Comparison of ENCODE assay signal across 17 mouse cellular contexts in the genomic region with DNA sequence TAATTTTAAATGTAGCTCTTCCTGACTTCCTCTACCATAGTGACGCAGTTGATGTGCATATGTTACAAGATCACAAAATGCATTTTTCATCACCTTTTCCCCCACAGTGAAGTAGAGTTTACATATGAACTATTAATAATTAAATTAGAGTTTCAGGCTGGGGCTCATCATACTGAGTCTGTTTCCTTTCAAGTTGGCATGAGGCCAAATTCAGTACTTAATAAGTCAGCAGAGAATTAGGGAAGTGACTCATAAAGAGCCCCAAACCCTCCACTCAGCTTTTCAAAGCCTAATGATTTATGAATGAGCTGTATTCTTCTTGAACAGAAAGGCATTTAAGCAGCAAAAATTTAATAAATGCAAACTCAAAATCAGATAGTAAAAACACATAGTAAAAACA.
DNase-seq lines count a peak whose midpoint lies in the region; ATAC-seq and TF ChIP-seq lines count a peak whose summit lies in the region.
"Had no signal": no experiment of that assay in that cellular context is flagged by ENCODE, and none has a peak within 500 bp of the region (broad histone marks: within the 10 kb centered on the region; RNA-seq: fewer than 3 reads in every experiment).

No protein-coding gene starts in this region.

- TF ChIP-seq CTCF in midbrain, postnatal 0 days (IDR thresholded peaks at IDR 0.05), result no peak

- 0 out of 2 replicates have a peak, but pooled peaks cover 4% of the 10 kb centered on the region for H3K9me3 ChIP-seq in hindbrain, embryonic 14.5 days (ENCODE audit: control insufficient read depth, low read length)
- H3K9me3 ChIP-seq in hindbrain, embryonic 12.5 days (replicated peaks), result no peaks in the 10 kb centered on the region
- no peaks in the 10 kb centered on the region for H3K9me3 ChIP-seq in midbrain, embryonic 13.5 days
- no peaks in the 10 kb centered on the region for H3K9me3 ChIP-seq in midbrain, embryonic 11.5 days (ENCODE audit: control insufficient read depth, low read length)
- H3K9me3 ChIP-seq in midbrain, postnatal 0 days (ENCODE audit: low read length), result no peaks in the 10 kb centered on the region
- H3K9me3 ChIP-seq: embryonic facial prominence, embryonic 13.5 days; heart, embryonic 13.5 days; liver, embryonic 12.5 days had no signal

- DNase-seq in hindbrain, embryonic 14.5 days (ENCODE audit: low spot score), result peak; percentile 38
- no peak for DNase-seq in midbrain, embryonic 11.5 days (ENCODE audit: low spot score, missing footprints)
- peak; percentile 3 for DNase-seq in brain, adult 2 months (ENCODE audit: low read depth, low spot score)
- DNase-seq in midbrain, postnatal 0 days (ENCODE audit: low spot score), result peak; percentile 54
- no peak for DNase-seq in spleen, adult 12 weeks (ENCODE audit: low spot score)
- DNase-seq: cerebellum, postnatal 25 days; gastrocnemius, postnatal 25 days; kidney, adult 11 months; lung, postnatal 14 days; right cerebral cortex, postnatal 25 days had no signal

- no peak overlapping the region for H3K4me3 ChIP-seq in hindbrain, embryonic 14.5 days (replicated peaks; ENCODE audit: low read length)
- H3K4me3 ChIP-seq in hindbrain, embryonic 12.5 days, result no peak overlapping the region
- H3K4me3 ChIP-seq in midbrain, embryonic 13.5 days (replicated peaks), result no peak overlapping the region
- H3K4me3 ChIP-seq in midbrain, embryonic 11.5 days (ENCODE audit: low read depth, low read length), result no peak overlapping the region
- no peak overlapping the region for H3K4me3 ChIP-seq in midbrain, postnatal 0 days (ENCODE audit: low read depth, low read length)
- H3K4me3 ChIP-seq: embryonic facial prominence, embryonic 13.5 days; heart, embryonic 13.5 days; liver, embryonic 12.5 days had no signal

- H3K36me3 ChIP-seq in hindbrain, embryonic 14.5 days (replicated peaks; ENCODE audit: control insufficient read depth, insufficient read depth), result no peaks in the 10 kb centered on the region
- H3K36me3 ChIP-seq in hindbrain, embryonic 12.5 days, result no peaks in the 10 kb centered on the region
- no peaks in the 10 kb centered on the region for H3K36me3 ChIP-seq in midbrain, embryonic 13.5 days
- no peaks in the 10 kb centered on the region for H3K36me3 ChIP-seq in midbrain, embryonic 11.5 days (ENCODE audit: control insufficient read depth, insufficient read depth, low read length)
- H3K36me3 ChIP-seq in midbrain, postnatal 0 days (ENCODE audit: insufficient read depth, low read length), result no peaks in the 10 kb centered on the region
- H3K36me3 ChIP-seq: embryonic facial prominence, embryonic 13.5 days; heart, embryonic 13.5 days; liver, embryonic 12.5 days had no signal

- peak; percentile 66 for ATAC-seq in hindbrain, embryonic 14.5 days (ENCODE audit: low FRiP score)
- no peak for ATAC-seq in hindbrain, embryonic 12.5 days (ENCODE audit: low FRiP score)
- peak; percentile 86 for ATAC-seq in midbrain, embryonic 13.5 days
- ATAC-seq in midbrain, embryonic 11.5 days (ENCODE audit: low FRiP score), result no peak
- 0 out of 2 replicates have a peak, but pooled peaks have one; percentile 49 for ATAC-seq in midbrain, postnatal 0 days (ENCODE audit: low FRiP score)
- no peak for ATAC-seq in cerebellum, adult (ENCODE audit: insufficient number of reproducible peaks, low FRiP score, low TSS enrichment)
- ATAC-seq: liver, embryonic 12.5 days had no signal

- no peaks in the 10 kb centered on the region for H3K27me3 ChIP-seq in hindbrain, embryonic 14.5 days (ENCODE audit: control insufficient read depth, insufficient read depth, low read length)
- H3K27me3 ChIP-seq in hindbrain, embryonic 12.5 days, result no peaks in the 10 kb centered on the region
- H3K27me3 ChIP-seq in midbrain, embryonic 13.5 days, result no peaks in the 10 kb centered on the region
- H3K27me3 ChIP-seq in midbrain, embryonic 11.5 days (ENCODE audit: control insufficient read depth, insufficient read depth, low read length), result no peaks in the 10 kb centered on the region
- H3K27me3 ChIP-seq in midbrain, postnatal 0 days (ENCODE audit: insufficient read depth, low read length), result no peaks in the 10 kb centered on the region
- H3K27me3 ChIP-seq: CH12.LX; embryonic facial prominence, embryonic 13.5 days; heart, embryonic 13.5 days; liver, embryonic 12.5 days had no signal

- H3K27ac ChIP-seq in hindbrain, embryonic 14.5 days, result no peak overlapping the region
- H3K27ac ChIP-seq in hindbrain, embryonic 12.5 days, result no peak overlapping the region
- no peak overlapping the region for H3K27ac ChIP-seq in midbrain, embryonic 13.5 days
- H3K27ac ChIP-seq in midbrain, embryonic 11.5 days (ENCODE audit: low read depth, low read length), result no peak overlapping the region
- H3K27ac ChIP-seq in midbrain, postnatal 0 days (ENCODE audit: low read depth, low read length), result no peak overlapping the region
- H3K27ac ChIP-seq: embryonic facial prominence, embryonic 13.5 days; heart, embryonic 13.5 days; liver, embryonic 12.5 days had no signal

- no peak overlapping the region for H3K9ac ChIP-seq in hindbrain, embryonic 14.5 days
- H3K9ac ChIP-seq in hindbrain, embryonic 12.5 days, result no peak overlapping the region
- H3K9ac ChIP-seq in midbrain, embryonic 13.5 days (replicated peaks), result no peak overlapping the region
- H3K9ac ChIP-seq in midbrain, embryonic 11.5 days (ENCODE audit: low read length), result no peak overlapping the region
- no peak overlapping the region for H3K9ac ChIP-seq in midbrain, postnatal 0 days (replicated peaks; ENCODE audit: low read length, poor library complexity, severe bottlenecking)
- H3K9ac ChIP-seq: embryonic facial prominence, embryonic 13.5 days; heart, embryonic 13.5 days; liver, embryonic 12.5 days had no signal

- H3K4me1 ChIP-seq in hindbrain, embryonic 14.5 days (replicated peaks; ENCODE audit: control insufficient read depth, insufficient read depth, low read length), result no peaks in the 10 kb centered on the region
- H3K4me1 ChIP-seq in hindbrain, embryonic 12.5 days, result no peaks in the 10 kb centered on the region
- H3K4me1 ChIP-seq in midbrain, embryonic 13.5 days (replicated peaks), result 0 out of 2 replicates have a peak, but pooled peaks cover 2% of the 10 kb centered on the region
- no peaks in the 10 kb centered on the region for H3K4me1 ChIP-seq in midbrain, embryonic 11.5 days (ENCODE audit: control insufficient read depth, insufficient read depth, low read length)
- H3K4me1 ChIP-seq in midbrain, postnatal 0 days (ENCODE audit: insufficient read depth, low read length), result no peaks in the 10 kb centered on the region
- H3K4me1 ChIP-seq: embryonic facial prominence, embryonic 13.5 days; heart, embryonic 13.5 days; liver, embryonic 12.5 days had no signal

- H3K4me2 ChIP-seq in hindbrain, embryonic 14.5 days (replicated peaks), result no peak overlapping the region
- H3K4me2 ChIP-seq in hindbrain, embryonic 12.5 days (replicated peaks), result no peak overlapping the region
- H3K4me2 ChIP-seq in midbrain, embryonic 13.5 days (replicated peaks), result no peak overlapping the region
- H3K4me2 ChIP-seq in midbrain, embryonic 11.5 days, result no peak overlapping the region
- no peak overlapping the region for H3K4me2 ChIP-seq in midbrain, postnatal 0 days (ENCODE audit: low read depth, low read length, poor library complexity, severe bottlenecking)
- H3K4me2 ChIP-seq: embryonic facial prominence, embryonic 13.5 days; heart, embryonic 13.5 days; liver, embryonic 12.5 days had no signal

- 51% methylated on average over 1 of the region's 1 CpGs for WGBS in hindbrain, embryonic 14.5 days
- 64% methylated on average over 1 of the region's 1 CpGs for WGBS in hindbrain, embryonic 12.5 days
- 50% methylated on average over 1 of the region's 1 CpGs for WGBS in midbrain, embryonic 13.5 days
- 91% methylated on average over 1 of the region's 1 CpGs for WGBS in midbrain, embryonic 11.5 days
- WGBS in midbrain, postnatal 0 days, result 58% methylated on average over 1 of the region's 1 CpGs

Comparison
In these comparisons a context has a peak if more than half of its experiments do, and no peak if none do; other contexts are left out.
1. ATAC-seq: peak in hindbrain, embryonic 14.5 days (single experiment), midbrain, embryonic 13.5 days (single experiment) and midbrain, postnatal 0 days (single experiment); none in hindbrain, embryonic 12.5 days (single experiment), midbrain, embryonic 11.5 days (single experiment) and cerebellum, adult (single experiment).
2. DNase-seq: peak in hindbrain, embryonic 14.5 days (single experiment), brain, adult 2 months (single experiment) and midbrain, postnatal 0 days (single experiment); none in midbrain, embryonic 11.5 days (single experiment) and spleen, adult 12 weeks (single experiment).